Mouse (Mus musculus) effector memory CD4-positive, alpha-beta T cell, adult 5 months (primary cell): Measurements from ENCODE around the gene Cym. TPM values are rescaled to one million over a fixed set of nuclear protein-coding genes. Genes with fewer than 3 reads are reported as not detected.

Experiments used
- polyA plus RNA-seq: library from polyadenylated mRNA; unstranded; fragments of 100-300 nt; shearing (Covaris generic); gene quantifications from one replicate; pipeline ENCODE4 v1.2.1, GENCODE M21; 2017

The Cym gene
- polyA plus RNA-seq: not detected

GRCm38 (mm10) chr3:107221608-107222007, at the start of gene Cym:
Gene Cym, minus strand, starts transcription at chr3:107221732.

GRCm38 (mm10) chr3:107239607-107240006, 18.1 kb upstream of the Cym start, which contains the start of gene Prok1:
Gene Prok1, minus strand, starts transcription at chr3:107239707.

GRCm38 (mm10) chr3:107230527-107230926, 9.0 kb upstream of the Cym start, which contains the start of gene A630076J17Rik:
Gene A630076J17Rik, plus strand, starts transcription at chr3:107230614.

GRCm38 (mm10) chr3:107182756-107183155, 38.8 kb downstream of the Cym start, which contains the start of gene Kcna10:
Gene Kcna10, plus strand, starts transcription at chr3:107183056.

Other genes starting within 250 kb of the Cym start
- gene Kcna3, start 185.6 kb downstream of the Cym start, polyA plus RNA-seq: 49.9 TPM
- gene Kcna2, start 120.6 kb downstream of the Cym start, polyA plus RNA-seq: 0.19 TPM
- gene Kcna10, start 38.7 kb downstream of the Cym start, polyA plus RNA-seq: not detected
- not detected for gene A630076J17Rik, start 8.9 kb upstream of the Cym start, polyA plus RNA-seq
- not detected for gene Prok1, start 18.0 kb upstream of the Cym start, polyA plus RNA-seq
- 84.9 TPM for gene Lamtor5, start 57.1 kb upstream of the Cym start, polyA plus RNA-seq
- not detected for gene Slc16a4, start 69.5 kb upstream of the Cym start, polyA plus RNA-seq
- gene Rbm15, start 111.9 kb upstream of the Cym start, polyA plus RNA-seq: 13.3 TPM
- not detected for gene Kcnc4, start 237.8 kb upstream of the Cym start, polyA plus RNA-seq